Mouse (Mus musculus) CH12.LX (cell line): ENCODE data around the gene Tk1. TPM values are rescaled to one million over a fixed set of nuclear protein-coding genes. Genes with fewer than 3 reads are reported as not detected.

ENCODE experiments used
- DNase-seq: peaks from one replicate; pipeline ENCODE4 v3.0.0-alpha.2; 2013; ENCODE audit errors: extremely low read depth
- H3K27ac ChIP-seq: 2 replicates; pipeline ENCODE4 v1.5.1; 2012; ENCODE audit warnings: low read depth, mild to moderate bottlenecking, control low read depth, moderate library complexity; ENCODE audit not compliant: insufficient read depth
- H3K27me3 ChIP-seq: replicated peaks from 2 replicates; pipeline ENCODE3; 2012; ENCODE audit warnings: inconsistent platforms
- H3K36me3 ChIP-seq, 2 experiments: replicated peaks in 1 of 2; 2 replicates each; pipeline versions ENCODE3 to v1.6.1; 2012; ENCODE audit warnings: inconsistent platforms in 1 of 2, low read length in 1 of 2, mild to moderate bottlenecking in 1 of 2, mixed read lengths in 1 of 2, moderate library complexity in 1 of 2; ENCODE audit not compliant: control insufficient read depth in 1 of 2, insufficient read depth in 1 of 2
- H3K4me1 ChIP-seq, 2 experiments: 2 replicates each; pipeline ENCODE4 v1.6.1; 2012; ENCODE audit warnings: inconsistent platforms in 1 of 2, moderate library complexity in 1 of 2; ENCODE audit not compliant: insufficient read depth in 2 of 2, control insufficient read depth in 1 of 2
- H3K4me2 ChIP-seq: 2 replicates; pipeline ENCODE4 v1.6.1; 2012; ENCODE audit warnings: low read depth, mild to moderate bottlenecking, control low read depth; ENCODE audit not compliant: poor library complexity, insufficient read depth, severe bottlenecking
- H3K4me3 ChIP-seq, 3 experiments: fragments of 150-350 bp in 1 of 3; sonication (generic) in 1 of 3; replicated peaks in 1 of 3; 2 replicates each; pipeline versions ENCODE3 to v1.5.1; 2011 to 2012; ENCODE audit warnings: low read depth in 2 of 3, low read length in 2 of 3, mild to moderate bottlenecking in 2 of 3, moderate library complexity in 2 of 3, control low read depth in 1 of 3, improper control_type of control experiment in 1 of 3, inconsistent platforms in 1 of 3, mixed read lengths in 1 of 3; ENCODE audit not compliant: poor library complexity in 1 of 3
- H3K79me2 ChIP-seq: replicated peaks from 2 replicates; pipeline ENCODE4 v1.6.1; 2012; ENCODE audit warnings: mild to moderate bottlenecking, moderate library complexity; ENCODE audit not compliant: control insufficient read depth, poor library complexity, insufficient read depth, severe bottlenecking; ENCODE audit errors: extremely low read depth
- H3K9ac ChIP-seq: 2 replicates; pipeline ENCODE4 v1.6.1; 2012; ENCODE audit warnings: low read depth, mild to moderate bottlenecking, control low read depth, moderate library complexity; ENCODE audit not compliant: insufficient read depth
- H3K9me3 ChIP-seq: replicated peaks from 2 replicates; pipeline ENCODE3; 2012; ENCODE audit warnings: low read length, inconsistent platforms, mixed read lengths
- BHLHE40 ChIP-seq: IDR thresholded peaks from 2 replicates; pipeline ENCODE4 v1.6.1; 2011; ENCODE audit warnings: mild to moderate bottlenecking, low read depth, low read length, improper control_type of control experiment
- CHD1 ChIP-seq: IDR thresholded peaks from 2 replicates; pipeline ENCODE4 v1.6.1; 2012; ENCODE audit warnings: low read depth, low read length, improper control_type of control experiment, inconsistent platforms
- CTCF ChIP-seq, 2 experiments: IDR thresholded peaks in 1 of 2; conservative IDR thresholded peaks in 1 of 2; 2 replicates each; pipeline ENCODE4 v1.5.1; 2011 to 2012; ENCODE audit warnings: low read depth in 2 of 2, low read length in 2 of 2, improper control_type of control experiment in 1 of 2, inconsistent platforms in 1 of 2, mild to moderate bottlenecking in 1 of 2, moderate library complexity in 1 of 2
- ELF1 ChIP-seq: IDR thresholded peaks from 2 replicates; pipeline ENCODE4 v1.6.1; 2014; ENCODE audit warnings: low read depth, mild to moderate bottlenecking, inconsistent platforms, low read length, improper control_type of control experiment
- EP300 ChIP-seq: IDR thresholded peaks from 2 replicates; pipeline ENCODE4 v1.6.1; 2011; ENCODE audit warnings: low read length, improper control_type of control experiment
- ETS1 ChIP-seq: conservative IDR thresholded peaks from 2 replicates; pipeline ENCODE4 v1.6.1; 2012; ENCODE audit warnings: low read depth, mild to moderate bottlenecking, inconsistent platforms, low read length, improper control_type of control experiment, moderate library complexity
- GABPA ChIP-seq: IDR thresholded peaks from 2 replicates; pipeline ENCODE4 v1.6.1; 2012; ENCODE audit warnings: low read depth, low read length, improper control_type of control experiment, inconsistent platforms; ENCODE audit not compliant: insufficient replicate concordance
- HCFC1 ChIP-seq: IDR thresholded peaks from 2 replicates; pipeline ENCODE4 v1.6.1; 2012; ENCODE audit warnings: low read depth, mild to moderate bottlenecking, inconsistent platforms, low read length, improper control_type of control experiment
- IRF4 ChIP-seq: IDR thresholded peaks from 2 replicates; pipeline ENCODE4 v1.6.1; 2014; ENCODE audit warnings: low read depth, mild to moderate bottlenecking, inconsistent platforms, low read length, improper control_type of control experiment
- JUN ChIP-seq: IDR thresholded peaks from 2 replicates; pipeline ENCODE4 v1.6.1; 2011; ENCODE audit warnings: low read depth, mild to moderate bottlenecking, low read length, improper control_type of control experiment, moderate library complexity; ENCODE audit not compliant: insufficient read depth
- JUND ChIP-seq: conservative IDR thresholded peaks from 2 replicates; pipeline ENCODE4 v1.6.1; 2011; ENCODE audit warnings: low read depth, low read length, improper control_type of control experiment
- MAFK ChIP-seq: IDR thresholded peaks from 2 replicates; pipeline ENCODE4 v1.6.1; 2011; ENCODE audit warnings: low read length, improper control_type of control experiment; ENCODE audit not compliant: insufficient replicate concordance
- MAX ChIP-seq: IDR thresholded peaks from 2 replicates; pipeline ENCODE4 v1.6.1; 2011; ENCODE audit warnings: low read length, improper control_type of control experiment
- NELFE ChIP-seq: IDR thresholded peaks from 2 replicates; pipeline ENCODE4 v1.6.1; 2011; ENCODE audit warnings: low read depth, low read length, improper control_type of control experiment
- NRF1 ChIP-seq: IDR thresholded peaks from 2 replicates; pipeline ENCODE4 v1.6.1; 2014; ENCODE audit warnings: low read depth, mild to moderate bottlenecking, inconsistent platforms, low read length, improper control_type of control experiment, moderate library complexity
- POLR2A ChIP-seq: IDR thresholded peaks from 2 replicates; pipeline ENCODE4 v1.6.1; 2011; ENCODE audit warnings: low read depth, mild to moderate bottlenecking, improper control_type of control experiment, low read length
- POLR2AphosphoS2 ChIP-seq: IDR thresholded peaks from 2 replicates; pipeline ENCODE4 v1.6.1; 2011; ENCODE audit warnings: low read depth, low read length, improper control_type of control experiment
- RCOR1 ChIP-seq: conservative IDR thresholded peaks from 2 replicates; pipeline ENCODE4 v1.6.1; 2012; ENCODE audit warnings: low read depth, mild to moderate bottlenecking, inconsistent platforms, low read length, improper control_type of control experiment
- TBP ChIP-seq: conservative IDR thresholded peaks from 2 replicates; pipeline ENCODE4 v1.6.1; 2011; ENCODE audit warnings: low read depth, low read length, improper control_type of control experiment
- TCF12 ChIP-seq: IDR thresholded peaks from 2 replicates; pipeline ENCODE4 v1.6.1; 2014; ENCODE audit warnings: low read depth, mild to moderate bottlenecking, inconsistent platforms, low read length, improper control_type of control experiment
- UBTF ChIP-seq: IDR thresholded peaks from 2 replicates; pipeline ENCODE4 v1.6.1; 2012; ENCODE audit warnings: low read depth, mild to moderate bottlenecking, inconsistent platforms, low read length, improper control_type of control experiment, moderate library complexity
- ZC3H11A ChIP-seq: IDR thresholded peaks from 2 replicates; pipeline ENCODE4 v1.6.1; 2012; ENCODE audit warnings: low read depth, mild to moderate bottlenecking, inconsistent platforms, low read length, improper control_type of control experiment
- ZKSCAN1 ChIP-seq: IDR thresholded peaks from 2 replicates; pipeline ENCODE4 v1.6.1; 2012; ENCODE audit warnings: low read depth, inconsistent platforms, low read length, improper control_type of control experiment, borderline replicate concordance
- ZNF384 ChIP-seq: IDR thresholded peaks from 2 replicates; pipeline ENCODE4 v1.6.1; 2012; ENCODE audit warnings: low read depth, low read length, improper control_type of control experiment, inconsistent platforms
- dilution Hi-C: fragments of 300-500 bp; cut with MboI; formaldehyde crosslinking; loops from 2 replicates; pipeline ENCODE4 v1.14.3; 2020; ENCODE audit warnings: low sequenced_read_pairs; ENCODE audit not compliant: extremely low pct_unique_long_range_greater_than_20kb, extremely low pct_ligation_motif_present
- in situ Hi-C: fragments of 300-500 bp; cut with MboI; formaldehyde crosslinking; loops from 3 replicates; pipeline ENCODE4 v1.14.3; 2019; ENCODE audit warnings: low sequenced_read_pairs, low pct_ligation_motif_present, low pct_unique_long_range_greater_than_20kb, mixed read lengths
- polyA plus RNA-seq: library from polyadenylated mRNA; unstranded; fragments of >175 nt; gene quantifications from 2 replicates; pipeline ENCODE4 v1.2.1, GENCODE M21; 2012; ENCODE audit warnings: low read depth; ENCODE audit not compliant: insufficient read length
- total RNA-seq, 2 experiments: library from RNA; depleted of rRNA; stranded (reverse); fragments of 300-350 nt in 1 of 2; fragments of >200 nt in 1 of 2; gene quantifications; 2 replicates each; pipeline ENCODE4 v1.2.3; 2012 to 2014

Tk1 gene
- total and polyA plus RNA-seq, 3 experiments, result 146 to 235 (median 179) TPM

GRCm38 (mm10) chr11:117797511-117798159 is 28.3 kb downstream of the Tk1 start, which contains the start of gene 6030468B19Rik:
Gene 6030468B19Rik (plus strand): TSS chr11:117797660.
- H3K27me3 ChIP-seq, result no peaks in the 10 kb centered on the region
- in situ Hi-C loops, result loop anchor here (5.0 kb wide), 1 partner anchor 410 kb away; no protein-coding TSS in a partner anchor
- peaks cover 45 to 93% of the 10 kb centered on the region in 2 experiments for H3K4me1 ChIP-seq
- peak within 1 kb of the TSS; percentile 77 for H3K27ac ChIP-seq
- peak; percentile 33 for DNase-seq
- H3K9me3 ChIP-seq, result no peaks in the 10 kb centered on the region
- H3K9ac ChIP-seq, result peak within 1 kb of the TSS; percentile 15; the same call in 1 of the 2 replicates
- H3K4me2 ChIP-seq, result peak within 1 kb of the TSS; percentile 33
- H3K79me2 ChIP-seq, result no peaks in the 10 kb centered on the region
- TF ChIP-seq MAFK, result no peak
- no peak for TF ChIP-seq GABPA
- TF ChIP-seq POLR2A, result no peak
- TF ChIP-seq ELF1, result peak; percentile 14; the same call in 1 of the 2 replicates
- no peak for TF ChIP-seq ETS1
- 0 out of 2 replicates have a peak, but pooled peaks have one; percentile 12 for TF ChIP-seq IRF4
- no peak for TF ChIP-seq UBTF
- TF ChIP-seq ZNF384, result no peak
- TF ChIP-seq NRF1, result no peak; the same call in 1 of the 2 replicates
- TF ChIP-seq ZKSCAN1, result no peak
- peak; percentile 46; the same call in 1 of the 2 replicates for TF ChIP-seq MAX
- no peak for TF ChIP-seq ZC3H11A
- TF ChIP-seq, all 38 proteins: peak for 3
- dilution Hi-C loops, result no loop called here
- Histone ChIP-seq H3K4me3 (peak within 1 kb of the TSS in 2 of 3 experiments; percentile 20 to 30), H3K36me3 (peaks cover 0 to 3% of the 10 kb centered on the region in 2 experiments)

- DNase-seq, result peak; percentile 81
- Histone ChIP-seq H3K9ac (no peak overlapping the region), H3K4me3 (no peak overlapping the region), H3K9me3 (no peaks in the 10 kb centered on the region), H3K79me2 (no peaks in the 10 kb centered on the region), H3K27me3 (no peaks in the 10 kb centered on the region), H3K27ac (peak overlapping the region; percentile 6; the same call in 1 of the 2 replicates), H3K4me1 (peaks cover 48 to 93% of the 10 kb centered on the region in 2 experiments), H3K4me2 (no peak overlapping the region), H3K36me3 (peaks cover 0 to 2% of the 10 kb centered on the region in 2 experiments)
- in situ Hi-C loops, result loop anchor here (5.0 kb wide), 1 partner anchor 410 kb away; no protein-coding TSS in a partner anchor
- TF ChIP-seq ZC3H11A (no peak), JUN (no peak), BHLHE40 (peak; percentile 72), TCF12 (peak; percentile 78), GABPA (no peak), ELF1 (peak; percentile 54), MAFK (no peak), NELFE (no peak), ZNF384 (no peak), JUND (no peak), ZKSCAN1 (no peak), RCOR1 (no peak), POLR2A (no peak), IRF4 (no peak), CHD1 (no peak), TBP (no peak), MAX (no peak), CTCF (conservative IDR thresholded peaks at IDR 0.05 in 1 of 2, IDR thresholded peaks at IDR 0.05 in 1 of 2; ENCODE audit: low read depth in 2 of 2, low read length in 2 of 2) (no peak), POLR2AphosphoS2 (no peak), HCFC1 (no peak), ETS1 (peak; percentile 64), EP300 (peak; percentile 56; the same call in 1 of the 2 replicates)
- dilution Hi-C loops, result no loop called here
These were observed 28.9 kb downstream of the Tk1 start for GRCm38 (mm10) chr11:117796954-117797353.
